Mouse (Mus musculus) kidney, adult 2 months (tissue): Measurements from ENCODE around the gene Wdr89.

ENCODE experiments used
- CTCF ChIP-seq: fragments of 200-500 bp; conservative IDR thresholded peaks from 2 replicates; pipeline ENCODE4 v1.5.1; 2011; ENCODE audit warnings: low read depth, mild to moderate bottlenecking, control low read depth, low read length, moderate library complexity, mixed read lengths; ENCODE audit not compliant: insufficient read depth, insufficient read length
- POLR2A ChIP-seq: fragments of 200-500 bp; IDR thresholded peaks from one replicate; pipeline ENCODE4 v1.6.1; 2011; ENCODE audit warnings: low read depth, low read length, control low read depth

- no peak for TF ChIP-seq CTCF
- no peak for TF ChIP-seq POLR2A
Observed at GRCm38 (mm10) chr12:75649058-75649705, 20.2 kb downstream of the Wdr89 start.
